Mouse (Mus musculus) kidney, postnatal 10 days (tissue): Measurements from ENCODE around the gene Klk12.
A peak's percentile ranks its signal among the peaks of the same experiment; 100 is the strongest.

Experiments
- DNase-seq: peaks from one replicate; pipeline ENCODE4 v3.0.0; 2021; ENCODE audit warnings: mixed read lengths

The Klk12 gene

GRCm38 (mm10) chr7:43768597-43768996 is at the start of gene Klk12:
Klk12 (plus strand) TSS chr7:43768897.
- DNase-seq = no peak

GRCm38 (mm10) chr7:43747788-43748187 is 20.9 kb upstream of the Klk12 start:
- DNase-seq = peak; percentile 14

- no peak for DNase-seq
Measured at GRCm38 (mm10) chr7:43752806-43753205, 15.9 kb upstream of the Klk12 start.

GRCm38 (mm10) chr7:43766484-43766883 is 2.2 kb upstream of the Klk12 start:
- no peak for DNase-seq

- DNase-seq = no peak
Measured at GRCm38 (mm10) chr7:43769636-43770035, 939 bp downstream of the Klk12 start.

GRCm38 (mm10) chr7:43770701-43771100 is 2.0 kb downstream of the Klk12 start:
- DNase-seq = no peak

- no peak for DNase-seq
Measured at GRCm38 (mm10) chr7:43771916-43772315, 3.2 kb downstream of the Klk12 start.

- DNase-seq = no peak
Measured at GRCm38 (mm10) chr7:43772901-43773300, 4.2 kb downstream of the Klk12 start.

GRCm38 (mm10) chr7:43774364-43774763 is 5.7 kb downstream of the Klk12 start, which contains the start of gene Klk11:
Klk11 (plus strand) TSS chr7:43774604.
- no peak for DNase-seq

GRCm38 (mm10) chr7:43774802-43775201 is 6.1 kb downstream of the Klk12 start:
- peak; percentile 2 for DNase-seq

- DNase-seq = peak; percentile 4
Measured at GRCm38 (mm10) chr7:43775311-43776057, 6.8 kb downstream of the Klk12 start.

GRCm38 (mm10) chr7:43776506-43776905 is 7.8 kb downstream of the Klk12 start:
- DNase-seq = peak; percentile 1

GRCm38 (mm10) chr7:43777423-43777822 is 8.7 kb downstream of the Klk12 start:
- DNase-seq = peak; percentile 0

GRCm38 (mm10) chr7:43778176-43778970 is 9.7 kb downstream of the Klk12 start:
- DNase-seq = no peak

- peak; percentile 1 for DNase-seq
Measured at GRCm38 (mm10) chr7:43780241-43780640, 11.5 kb downstream of the Klk12 start.

- DNase-seq = no peak
Measured at GRCm38 (mm10) chr7:43780746-43781145, 12.0 kb downstream of the Klk12 start, which contains the start of gene Klk10. Klk10 (plus strand) TSS chr7:43781035.

- no peak for DNase-seq
Measured at GRCm38 (mm10) chr7:43781541-43781940, 12.8 kb downstream of the Klk12 start.

GRCm38 (mm10) chr7:43782275-43783265 is 13.9 kb downstream of the Klk12 start:
- DNase-seq = peak; percentile 88

GRCm38 (mm10) chr7:43785286-43785685 is 16.6 kb downstream of the Klk12 start:
- DNase-seq = peak; percentile 43

- DNase-seq = no peak
Measured at GRCm38 (mm10) chr7:43788096-43788495, 19.4 kb downstream of the Klk12 start.

GRCm38 (mm10) chr7:43789295-43789694 is 20.6 kb downstream of the Klk12 start:
- DNase-seq = no peak

- DNase-seq = no peak
Measured at GRCm38 (mm10) chr7:43791591-43791990, 22.9 kb downstream of the Klk12 start, which contains the start of gene Klk9. Klk9 (plus strand) TSS chr7:43791891.

- no peak for DNase-seq
Measured at GRCm38 (mm10) chr7:43796355-43796754, 27.7 kb downstream of the Klk12 start.
